ENCODE assay signal across 21 mouse cellular contexts in the genomic region with DNA sequence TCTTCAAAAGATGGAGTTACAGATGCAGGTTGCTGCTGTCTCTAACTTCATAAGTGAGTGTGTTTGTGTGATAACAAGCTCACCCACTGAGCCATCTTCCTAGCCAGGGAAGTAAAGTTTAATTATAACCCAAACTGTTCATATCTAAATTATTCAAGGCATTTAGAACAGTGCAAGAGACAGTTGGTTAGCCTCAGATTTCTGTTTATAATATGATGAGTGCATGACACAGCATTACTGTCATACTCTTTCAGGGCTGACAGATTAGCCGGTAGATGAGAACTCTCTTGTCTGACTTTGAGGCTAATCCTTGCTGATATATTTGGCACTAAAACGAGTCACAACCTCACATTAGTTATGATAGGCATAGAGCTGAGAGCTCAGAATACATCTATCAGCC.
"Had no signal": no experiment of that assay in that cellular context is flagged by ENCODE, and none has a peak within 500 bp of the region (broad histone marks: within the 10 kb centered on the region; RNA-seq: fewer than 3 reads in every experiment).

No protein-coding gene starts in this region.

- H3K4me2 ChIP-seq: intestine, embryonic 15.5 days; limb, embryonic 12.5 days; limb, embryonic 15.5 days; liver, embryonic 11.5 days; lung, embryonic 14.5 days; midbrain, embryonic 13.5 days; stomach, embryonic 15.5 days had no signal

- ATAC-seq: intestine, embryonic 15.5 days; liver, postnatal 0 days; lung, postnatal 0 days; midbrain, embryonic 13.5 days had no signal

- H3K4me3 ChIP-seq: intestine, embryonic 15.5 days; left cerebral cortex, adult 2 months; limb, embryonic 12.5 days; limb, embryonic 15.5 days; midbrain, embryonic 13.5 days; stomach, embryonic 15.5 days had no signal

- DNase-seq: kidney, adult 18-20 months; kidney, adult 9 months; kidney, postnatal 14 days; kidney, postnatal 4 days; layer of hippocampus, adult 9-11 months; layer of hippocampus, postnatal 36 days; liver, postnatal 0 days; lung, embryonic 14.5 days; right cerebral cortex, postnatal 25 days; spleen, adult 18-20 months; thymus, postnatal 25 days had no signal

- H3K27ac ChIP-seq: intestine, embryonic 15.5 days; left cerebral cortex, adult 2 months; limb, embryonic 12.5 days; limb, embryonic 15.5 days; liver, embryonic 14.5 days; macrophage; midbrain, embryonic 13.5 days; stomach, embryonic 15.5 days had no signal

- H3K9me3 ChIP-seq: intestine, embryonic 15.5 days; limb, embryonic 12.5 days; limb, embryonic 15.5 days; midbrain, embryonic 13.5 days; stomach, embryonic 15.5 days had no signal

- H3K9ac ChIP-seq: intestine, embryonic 15.5 days; limb, embryonic 12.5 days; limb, embryonic 15.5 days; liver, embryonic 14.5 days; liver, postnatal 0 days; lung, embryonic 14.5 days; midbrain, embryonic 13.5 days; stomach, embryonic 15.5 days had no signal

- H3K4me1 ChIP-seq: intestine, embryonic 15.5 days; limb, embryonic 12.5 days; limb, embryonic 15.5 days; midbrain, embryonic 13.5 days; stomach, embryonic 15.5 days had no signal

- H3K27me3 ChIP-seq: intestine, embryonic 15.5 days; limb, embryonic 12.5 days; limb, embryonic 15.5 days; midbrain, embryonic 13.5 days; stomach, embryonic 15.5 days had no signal

- H3K36me3 ChIP-seq: intestine, embryonic 15.5 days; limb, embryonic 12.5 days; limb, embryonic 15.5 days; midbrain, embryonic 13.5 days; stomach, embryonic 15.5 days had no signal
